Mouse (Mus musculus): ENCODE data around the gene Dsel. TPM values are rescaled to one million over a fixed set of nuclear protein-coding genes. Genes with fewer than 3 reads are reported as not detected.

Gene Dsel
- polyA plus RNA-seq (2012; rRNA removed) = 0.91 and 2.1 TPM in 2 replicates

- under 1% methylated on average over 33 of the region's 33 CpGs for WGBS
- no peak for TF ChIP-seq CTCF (conservative IDR thresholded peaks at IDR 0.05; ENCODE audit: insufficient read depth, insufficient read length, low read depth, low read length)
- peak; percentile 21 for TF ChIP-seq POLR2A (IDR thresholded peaks at IDR 0.05; ENCODE audit: low read depth, low read length)
- no peaks in the 10 kb centered on the region for H3K4me1 ChIP-seq (ENCODE audit: control insufficient read depth, insufficient read depth, low read length)
- no peaks in the 10 kb centered on the region for H3K36me3 ChIP-seq (ENCODE audit: control insufficient read depth, insufficient read depth, low read length)
- H3K4me3 ChIP-seq (ENCODE audit: insufficient read depth, low read depth, low read length) = peak within 1 kb of the TSS; percentile 91
- peak; percentile 96 for DNase-seq
- no peaks in the 10 kb centered on the region for H3K27me3 ChIP-seq (replicated peaks; ENCODE audit: control insufficient read depth, insufficient read depth, low read length)
- peak within 1 kb of the TSS; percentile 21; the same call in 1 of the 2 replicates for H3K27ac ChIP-seq (ENCODE audit: insufficient read depth, low read depth, low read length)
Measured at GRCm38 (mm10) chr1:111864779-111865165, at the start of gene Dsel. TSS of gene Dsel (minus strand) at chr1:111864918.

- WGBS = 70% methylated on average over 1 of the region's 1 CpGs
- Histone ChIP-seq H3K36me3 (ENCODE audit: control insufficient read depth, insufficient read depth, low read length) (no peaks in the 10 kb centered on the region), H3K27ac (ENCODE audit: insufficient read depth, low read depth, low read length) (no peak overlapping the region), H3K4me3 (ENCODE audit: insufficient read depth, low read depth, low read length) (no peak overlapping the region), H3K27me3 (replicated peaks; ENCODE audit: control insufficient read depth, insufficient read depth, low read length) (no peaks in the 10 kb centered on the region), H3K4me1 (ENCODE audit: control insufficient read depth, insufficient read depth, low read length) (no peaks in the 10 kb centered on the region)
- DNase-seq = no peak
- TF ChIP-seq POLR2A (IDR thresholded peaks at IDR 0.05; ENCODE audit: low read depth, low read length) (no peak), CTCF (conservative IDR thresholded peaks at IDR 0.05; ENCODE audit: insufficient read depth, insufficient read length, low read depth, low read length) (no peak)
Measured at GRCm38 (mm10) chr1:111911424-111911823, 46.7 kb upstream of the Dsel start.

DNA sequence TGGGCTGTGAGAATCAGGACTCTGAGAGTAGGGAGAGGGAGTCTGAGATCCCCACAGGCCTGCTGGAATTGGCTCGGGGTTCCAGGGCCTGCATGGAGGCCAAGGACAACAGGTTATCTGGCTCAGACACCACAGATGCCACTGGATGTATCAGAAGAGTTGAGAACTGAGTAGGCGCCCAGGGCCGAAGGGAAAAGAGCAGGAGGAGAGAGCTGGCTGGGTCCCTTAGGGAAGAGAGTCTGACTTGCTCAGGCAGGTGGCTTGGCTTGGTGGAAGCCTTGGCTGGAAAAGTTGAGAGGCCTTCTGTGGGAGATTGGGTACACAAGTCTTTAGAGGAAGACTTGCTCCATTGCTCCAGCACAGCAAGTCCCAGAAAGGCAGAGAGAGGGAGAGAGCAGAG lies 18.6 kb upstream of the Dsel start:
- H3K4me1 ChIP-seq (ENCODE audit: control insufficient read depth, insufficient read depth, low read length) = no peaks in the 10 kb centered on the region
- 89% methylated on average over 3 of the region's 3 CpGs for WGBS
- H3K4me3 ChIP-seq (ENCODE audit: insufficient read depth, low read depth, low read length) = no peak overlapping the region
- H3K27me3 ChIP-seq (replicated peaks; ENCODE audit: control insufficient read depth, insufficient read depth, low read length) = no peaks in the 10 kb centered on the region
- no peaks in the 10 kb centered on the region for H3K36me3 ChIP-seq (ENCODE audit: control insufficient read depth, insufficient read depth, low read length)
- DNase-seq = no peak
- H3K27ac ChIP-seq (ENCODE audit: insufficient read depth, low read depth, low read length) = no peak overlapping the region
- TF ChIP-seq POLR2A (IDR thresholded peaks at IDR 0.05; ENCODE audit: low read depth, low read length) = no peak

DNA sequence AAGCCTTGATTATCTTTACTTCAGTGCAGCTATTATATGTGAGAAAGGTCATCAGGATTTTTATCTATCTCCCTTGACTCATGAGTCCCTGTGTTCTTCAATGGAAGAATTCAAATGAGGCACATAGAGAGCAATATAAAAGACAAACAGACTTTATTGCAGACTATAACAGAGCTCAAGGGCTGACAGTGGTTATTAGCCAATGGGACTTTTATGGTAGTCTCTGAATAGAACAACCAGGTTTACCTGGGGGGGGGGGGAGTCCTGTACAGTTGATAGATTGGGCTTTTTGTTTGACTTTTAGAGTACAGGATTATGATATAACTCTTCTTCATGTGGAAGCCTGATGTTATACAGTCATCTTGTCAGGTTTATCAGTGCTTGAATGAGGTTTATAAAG lies 11.1 kb upstream of the Dsel start:
- Histone ChIP-seq H3K27ac (ENCODE audit: insufficient read depth, low read depth, low read length) (no peak overlapping the region), H3K4me1 (ENCODE audit: control insufficient read depth, insufficient read depth, low read length) (no peaks in the 10 kb centered on the region), H3K36me3 (ENCODE audit: control insufficient read depth, insufficient read depth, low read length) (no peaks in the 10 kb centered on the region), H3K27me3 (replicated peaks; ENCODE audit: control insufficient read depth, insufficient read depth, low read length) (no peaks in the 10 kb centered on the region), H3K4me3 (ENCODE audit: insufficient read depth, low read depth, low read length) (no peak overlapping the region)
- TF ChIP-seq POLR2A (IDR thresholded peaks at IDR 0.05; ENCODE audit: low read depth, low read length) (no peak), CTCF (conservative IDR thresholded peaks at IDR 0.05; ENCODE audit: insufficient read depth, insufficient read length, low read depth, low read length) (no peak)
- DNase-seq = no peak

DNA sequence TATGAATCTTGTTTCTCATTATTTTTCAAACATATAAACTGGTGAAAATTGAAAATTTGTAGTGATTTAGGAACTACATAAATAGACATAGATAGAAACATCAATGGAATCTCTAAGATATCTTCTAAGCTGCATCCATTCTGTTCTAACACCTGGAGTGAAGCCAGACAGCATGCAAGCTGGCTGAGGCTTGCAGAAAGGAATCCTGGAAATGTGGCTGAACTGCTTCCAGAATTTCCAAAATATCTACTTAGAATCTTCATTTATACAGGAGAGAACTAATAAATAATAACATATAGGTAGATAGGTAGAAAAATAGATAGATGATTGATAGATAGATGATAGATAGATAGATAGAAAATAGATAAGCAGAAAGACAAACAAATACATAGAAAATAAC lies 8.5 kb upstream of the Dsel start:
- H3K27ac ChIP-seq (ENCODE audit: insufficient read depth, low read depth, low read length) = no peak overlapping the region
- TF ChIP-seq POLR2A (IDR thresholded peaks at IDR 0.05; ENCODE audit: low read depth, low read length) (no peak), CTCF (conservative IDR thresholded peaks at IDR 0.05; ENCODE audit: insufficient read depth, insufficient read length, low read depth, low read length) (no peak)
- H3K4me1 ChIP-seq (ENCODE audit: control insufficient read depth, insufficient read depth, low read length) = no peaks in the 10 kb centered on the region
- no peaks in the 10 kb centered on the region for H3K36me3 ChIP-seq (ENCODE audit: control insufficient read depth, insufficient read depth, low read length)
- H3K4me3 ChIP-seq (ENCODE audit: insufficient read depth, low read depth, low read length) = no peak overlapping the region
- DNase-seq = no peak
- no peaks in the 10 kb centered on the region for H3K27me3 ChIP-seq (replicated peaks; ENCODE audit: control insufficient read depth, insufficient read depth, low read length)

- no peaks in the 10 kb centered on the region for H3K27me3 ChIP-seq (replicated peaks; ENCODE audit: control insufficient read depth, insufficient read depth, low read length)
- no peak overlapping the region for H3K27ac ChIP-seq (ENCODE audit: insufficient read depth, low read depth, low read length)
- no peak for TF ChIP-seq CTCF (conservative IDR thresholded peaks at IDR 0.05; ENCODE audit: insufficient read depth, insufficient read length, low read depth, low read length)
- TF ChIP-seq POLR2A (IDR thresholded peaks at IDR 0.05; ENCODE audit: low read depth, low read length) = no peak
- no peak for DNase-seq
- no peaks in the 10 kb centered on the region for H3K36me3 ChIP-seq (ENCODE audit: control insufficient read depth, insufficient read depth, low read length)
- H3K4me3 ChIP-seq (ENCODE audit: insufficient read depth, low read depth, low read length) = no peak overlapping the region
- no peaks in the 10 kb centered on the region for H3K4me1 ChIP-seq (ENCODE audit: control insufficient read depth, insufficient read depth, low read length)
- WGBS = 26% methylated on average over 2 of the region's 2 CpGs
Measured at GRCm38 (mm10) chr1:111865467-111865866, 749 bp upstream of the Dsel start.

GRCm38 (mm10) chr1:111864063-111864778 lies 497 bp downstream of the Dsel start:
- DNase-seq = peak; percentile 82
- TF ChIP-seq CTCF (conservative IDR thresholded peaks at IDR 0.05; ENCODE audit: insufficient read depth, insufficient read length, low read depth, low read length) = peak; percentile 75
- no peak for TF ChIP-seq POLR2A (IDR thresholded peaks at IDR 0.05; ENCODE audit: low read depth, low read length)
- peak overlapping the region; percentile 91 for H3K4me3 ChIP-seq (ENCODE audit: insufficient read depth, low read depth, low read length)
- H3K36me3 ChIP-seq (ENCODE audit: control insufficient read depth, insufficient read depth, low read length) = no peaks in the 10 kb centered on the region
- H3K4me1 ChIP-seq (ENCODE audit: control insufficient read depth, insufficient read depth, low read length) = no peaks in the 10 kb centered on the region
- WGBS = under 1% methylated on average over 41 of the region's 41 CpGs
- peak overlapping the region; percentile 21; the same call in 1 of the 2 replicates for H3K27ac ChIP-seq (ENCODE audit: insufficient read depth, low read depth, low read length)
- no peaks in the 10 kb centered on the region for H3K27me3 ChIP-seq (replicated peaks; ENCODE audit: control insufficient read depth, insufficient read depth, low read length)
